Mouse (Mus musculus): ENCODE measurements around the gene Gm28048.

DNA sequence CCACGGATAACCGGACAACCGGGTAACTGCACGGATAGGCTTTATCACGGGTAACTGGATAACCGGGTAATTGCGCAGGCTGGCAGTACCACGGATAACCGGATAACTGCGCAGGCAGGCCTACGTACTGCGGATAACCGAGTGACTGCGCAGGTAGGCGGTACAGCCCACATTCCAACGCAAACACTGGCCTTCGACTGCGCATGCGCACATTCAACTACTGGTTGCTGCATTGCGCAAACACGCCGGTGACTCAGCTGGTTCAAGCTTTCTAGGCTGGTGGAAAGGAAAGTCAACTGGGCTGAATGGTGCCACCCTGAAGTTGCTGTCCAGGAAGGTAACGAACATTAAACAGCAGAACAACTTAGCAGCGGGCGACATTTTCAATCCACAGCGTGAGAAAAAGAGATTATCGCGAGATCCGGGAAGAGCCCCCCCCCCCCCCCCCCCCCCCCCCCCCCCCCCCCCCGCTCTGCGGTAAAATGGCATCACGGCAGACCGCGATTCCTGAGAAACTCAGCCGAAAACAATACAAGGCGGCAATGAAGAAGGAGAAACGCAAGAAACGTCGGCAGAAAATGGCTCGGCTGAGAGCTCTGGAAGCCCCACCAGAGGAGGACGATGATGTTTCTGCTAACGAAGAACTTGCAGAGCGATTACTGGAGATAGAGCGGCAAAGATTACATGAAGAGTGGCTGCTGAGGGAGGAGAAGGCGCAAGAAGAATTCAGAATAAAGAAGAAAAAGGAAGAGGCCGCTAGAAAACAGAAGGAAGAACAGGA is 9.0 kb downstream of the Gm28048 start:
- no peak for TF ChIP-seq POLR2A (IDR thresholded peaks at IDR 0.05; ENCODE audit: low read depth, low read length)
- TF ChIP-seq CTCF (IDR thresholded peaks at IDR 0.05; ENCODE audit: extremely low read depth, insufficient read depth, insufficient read length, insufficient replicate concordance), result no peak
